In the genomic region with DNA sequence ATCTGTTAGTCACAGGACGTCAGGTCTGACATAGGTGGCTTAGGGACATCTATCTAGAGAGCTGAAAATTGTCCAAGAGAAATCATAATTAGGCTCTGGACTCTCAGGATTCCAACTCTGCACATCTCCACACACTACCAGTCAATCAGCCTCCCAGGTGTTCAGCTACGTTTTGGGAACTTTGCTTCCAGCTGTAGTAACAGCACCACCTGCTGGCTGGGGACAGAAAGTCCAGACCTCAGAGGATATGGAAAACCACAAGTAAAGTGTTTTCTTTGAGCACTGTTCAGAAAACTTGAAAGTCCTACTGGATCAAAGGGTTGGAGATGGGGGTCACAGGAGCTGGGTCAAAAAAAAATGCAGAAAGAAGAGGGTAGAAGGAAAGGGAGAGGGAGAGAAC, we compare ENCODE assay signal across 8 mouse cellular contexts. TPM values are rescaled to one million over a fixed set of nuclear protein-coding genes. Genes with fewer than 3 reads are reported as not detected.
DNase-seq lines count a peak whose midpoint lies in the region; ATAC-seq lines count a peak whose summit lies in the region.

No protein-coding gene starts in this region.

- DNase-seq in frontal cortex, postnatal 25 days (ENCODE audit: low spot score in 2 of 2): no peak
- DNase-seq in ovary, adult 18-20 months (ENCODE audit: low spot score): peak; percentile 3
- DNase-seq in ovary, postnatal 10 days (ENCODE audit: low spot score): no peak
- DNase-seq in adrenal gland, postnatal 25 days: peak; percentile 47
- peak; percentile 47 to 52 for DNase-seq in heart, postnatal 36 days
- DNase-seq in lung, postnatal 4 days: peak; percentile 18 to 47
- DNase-seq in thymus, postnatal 14 days: peak; percentile 55

- peak; percentile 53; the same call in 1 of the 2 replicates for ATAC-seq in frontal cortex, adult (ENCODE audit: low TSS enrichment)

- intact Hi-C loops in heart, postnatal 36 days (cut with DNase I): loop anchor here (10.0 kb wide), 1 partner anchor 484 kb away; no protein-coding TSS in a partner anchor

RNA-seq across cellular contexts. Expression of a gene that starts 12.5 kb away (rescaled TPM):
- 12.6 and 15.1 TPM in 2 replicates for total RNA-seq in adrenal gland, postnatal 25 days (2021)
- total RNA-seq in heart, postnatal 36 days (2021): 10 to 100 TPM; 15.5 to 16.2 TPM

RNA-seq across cellular contexts. Expression of a gene that starts 44.8 kb away (rescaled TPM):
- not detected in 2 replicates for total RNA-seq in adrenal gland, postnatal 25 days (2021)
- not detected for total RNA-seq in heart, postnatal 36 days (2021)

RNA-seq across cellular contexts. Expression of a gene that starts 56.0 kb away (rescaled TPM):
- total RNA-seq in adrenal gland, postnatal 25 days (2021): not detected in 2 replicates
- total RNA-seq in heart, postnatal 36 days (2021): not detected

Comparison
In these comparisons a context has a peak if more than half of its experiments do, and no peak if none do; other contexts are left out.
1. DNase-seq: peak in ovary, adult 18-20 months (single experiment), adrenal gland, postnatal 25 days (single experiment), heart, postnatal 36 days (2 of 2), lung, postnatal 4 days (2 of 2) and thymus, postnatal 14 days (single experiment); none in frontal cortex, postnatal 25 days (0 of 2) and ovary, postnatal 10 days (single experiment).